Mouse (Mus musculus) heart, postnatal 4 days (tissue): ENCODE measurements around the gene Rxra. TPM values are rescaled to one million over a fixed set of nuclear protein-coding genes. Genes with fewer than 3 reads are reported as not detected.
A peak's percentile ranks its signal among the peaks of the same experiment; 100 is the strongest.

Experiments
- DNase-seq: peaks from one replicate; pipeline ENCODE4 v3.0.0; 2021
- total RNA-seq, 2 experiments: library from RNA; stranded (reverse); gene quantifications; 2 replicates each; pipeline ENCODE4 v1.2.3; 2021

Rxra gene
- total RNA-seq, 2 experiments from 2014 or later: 39.0 to 43.2 TPM

GRCm38 (mm10) chr2:27740091-27740608 lies 63.9 kb downstream of the Rxra start:
- peak; percentile 83 for DNase-seq

- no peak for DNase-seq
Observed at GRCm38 (mm10) chr2:27743177-27743576, 66.9 kb downstream of the Rxra start.

- DNase-seq: no peak
Observed at GRCm38 (mm10) chr2:27743863-27744611, 67.8 kb downstream of the Rxra start.

GRCm38 (mm10) chr2:27744612-27745351 lies 68.5 kb downstream of the Rxra start:
- DNase-seq: no peak

- DNase-seq: peak; percentile 67
Observed at GRCm38 (mm10) chr2:27745673-27746620, 69.7 kb downstream of the Rxra start.

GRCm38 (mm10) chr2:27746854-27747253 lies 70.6 kb downstream of the Rxra start:
- no peak for DNase-seq

GRCm38 (mm10) chr2:27748984-27749383 lies 72.7 kb downstream of the Rxra start:
- DNase-seq: no peak

- no peak for DNase-seq
Observed at GRCm38 (mm10) chr2:27750399-27751134, 74.3 kb downstream of the Rxra start.

GRCm38 (mm10) chr2:27751135-27751519 lies 74.9 kb downstream of the Rxra start:
- DNase-seq: no peak

- no peak for DNase-seq
Observed at GRCm38 (mm10) chr2:27751803-27752202, 75.6 kb downstream of the Rxra start.

GRCm38 (mm10) chr2:27754094-27754493 lies 77.9 kb downstream of the Rxra start:
- DNase-seq: no peak

- no peak for DNase-seq
Observed at GRCm38 (mm10) chr2:27755986-27756641, 79.9 kb downstream of the Rxra start.

GRCm38 (mm10) chr2:27758414-27759301 lies 82.4 kb downstream of the Rxra start:
- DNase-seq: peak; percentile 95

- no peak for DNase-seq
Observed at GRCm38 (mm10) chr2:27759431-27759830, 83.2 kb downstream of the Rxra start.

GRCm38 (mm10) chr2:27761260-27761995 lies 85.2 kb downstream of the Rxra start:
- no peak for DNase-seq

- no peak for DNase-seq
Observed at GRCm38 (mm10) chr2:27761996-27762340, 85.7 kb downstream of the Rxra start.

GRCm38 (mm10) chr2:27762509-27762908 lies 86.3 kb downstream of the Rxra start:
- DNase-seq: no peak

GRCm38 (mm10) chr2:27762920-27763780 lies 86.9 kb downstream of the Rxra start:
- DNase-seq: no peak
